Comparison of ENCODE assay signal across 18 mouse cellular contexts in the genomic region with DNA sequence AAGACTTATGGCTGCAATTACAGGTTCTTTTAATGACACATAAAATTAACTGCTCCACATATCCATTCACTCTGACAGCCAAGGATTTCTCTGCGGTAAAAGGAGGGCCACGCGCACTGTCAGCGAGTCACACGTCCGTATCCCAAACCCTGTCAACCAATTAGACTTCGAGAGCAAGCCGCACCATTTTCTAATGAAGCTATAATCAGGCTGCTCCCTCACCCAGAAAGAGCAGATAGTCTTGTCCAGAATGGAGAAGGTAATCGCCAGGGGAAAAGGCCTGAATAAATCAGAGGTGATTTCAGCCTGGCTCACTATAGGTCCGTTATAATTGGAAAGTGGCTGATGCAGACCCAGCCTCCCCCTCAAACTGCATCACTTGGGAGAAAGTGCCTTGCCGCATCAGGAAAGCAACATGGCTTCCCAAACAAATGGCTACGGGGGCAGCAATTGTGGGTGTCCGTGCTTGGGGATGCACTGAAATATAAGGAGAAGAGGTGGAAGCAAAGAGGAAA.
DNase-seq lines count a peak whose midpoint lies in the region; ATAC-seq and TF ChIP-seq lines count a peak whose summit lies in the region.
"Had no signal": no experiment of that assay in that cellular context is flagged by ENCODE, and none has a peak within 500 bp of the region (broad histone marks: within the 10 kb centered on the region; RNA-seq: fewer than 3 reads in every experiment).

No protein-coding gene starts in this region.

- no peak for TF ChIP-seq CTCF in midbrain, postnatal 0 days (IDR thresholded peaks at IDR 0.05)

- no peaks in the 10 kb centered on the region for H3K9me3 ChIP-seq in hindbrain, embryonic 12.5 days (replicated peaks)
- H3K9me3 ChIP-seq in hindbrain, embryonic 16.5 days (ENCODE audit: control insufficient read depth, low read length), result no peaks in the 10 kb centered on the region
- H3K9me3 ChIP-seq in midbrain, embryonic 15.5 days, result no peaks in the 10 kb centered on the region
- H3K9me3 ChIP-seq in midbrain, postnatal 0 days (ENCODE audit: low read length), result no peaks in the 10 kb centered on the region
- H3K9me3 ChIP-seq in hindbrain, embryonic 13.5 days, result no peaks in the 10 kb centered on the region
- H3K9me3 ChIP-seq in neural tube, embryonic 15.5 days (replicated peaks), result no peaks in the 10 kb centered on the region
- H3K9me3 ChIP-seq: embryonic facial prominence, embryonic 10.5 days; forebrain, embryonic 15.5 days; heart, embryonic 13.5 days had no signal

- no peak overlapping the region for H3K9ac ChIP-seq in hindbrain, embryonic 12.5 days
- H3K9ac ChIP-seq in hindbrain, embryonic 16.5 days (ENCODE audit: low read depth, low read length), result no peak overlapping the region
- no peak overlapping the region for H3K9ac ChIP-seq in midbrain, embryonic 15.5 days
- H3K9ac ChIP-seq in midbrain, postnatal 0 days (replicated peaks; ENCODE audit: low read length, poor library complexity, severe bottlenecking), result no peak overlapping the region
- no peak overlapping the region for H3K9ac ChIP-seq in hindbrain, embryonic 13.5 days
- no peak overlapping the region for H3K9ac ChIP-seq in neural tube, embryonic 15.5 days (replicated peaks)
- H3K9ac ChIP-seq: forebrain, embryonic 15.5 days; heart, embryonic 13.5 days had no signal

- intact Hi-C loops in left cerebral cortex, postnatal 4 days (cut with DNase I), result no loop called here

- no peaks in the 10 kb centered on the region for H3K36me3 ChIP-seq in hindbrain, embryonic 12.5 days
- no peaks in the 10 kb centered on the region for H3K36me3 ChIP-seq in hindbrain, embryonic 16.5 days (ENCODE audit: control insufficient read depth, insufficient read depth, low read length)
- no peaks in the 10 kb centered on the region for H3K36me3 ChIP-seq in midbrain, embryonic 15.5 days (replicated peaks)
- no peaks in the 10 kb centered on the region for H3K36me3 ChIP-seq in midbrain, postnatal 0 days (ENCODE audit: insufficient read depth, low read length)
- no peaks in the 10 kb centered on the region for H3K36me3 ChIP-seq in hindbrain, embryonic 13.5 days
- no peaks in the 10 kb centered on the region for H3K36me3 ChIP-seq in neural tube, embryonic 15.5 days
- H3K36me3 ChIP-seq: embryonic facial prominence, embryonic 10.5 days; forebrain, embryonic 15.5 days; heart, embryonic 13.5 days had no signal

- H3K4me1 ChIP-seq in hindbrain, embryonic 12.5 days, result peaks cover 14% of the 10 kb centered on the region
- no peaks in the 10 kb centered on the region for H3K4me1 ChIP-seq in hindbrain, embryonic 16.5 days (ENCODE audit: control insufficient read depth, insufficient read depth, low read depth, low read length)
- H3K4me1 ChIP-seq in midbrain, embryonic 15.5 days, result peaks cover 15% of the 10 kb centered on the region
- H3K4me1 ChIP-seq in midbrain, postnatal 0 days (ENCODE audit: insufficient read depth, low read length), result no peaks in the 10 kb centered on the region
- peaks cover 24% of the 10 kb centered on the region for H3K4me1 ChIP-seq in hindbrain, embryonic 13.5 days (replicated peaks)
- peaks cover 21% of the 10 kb centered on the region; the same call in 1 of the 2 replicates for H3K4me1 ChIP-seq in neural tube, embryonic 15.5 days
- H3K4me1 ChIP-seq: heart, embryonic 13.5 days had no signal

- no peak overlapping the region for H3K4me2 ChIP-seq in hindbrain, embryonic 12.5 days (replicated peaks)
- no peak overlapping the region for H3K4me2 ChIP-seq in hindbrain, embryonic 16.5 days (ENCODE audit: low read length)
- H3K4me2 ChIP-seq in midbrain, embryonic 15.5 days, result no peak overlapping the region
- no peak overlapping the region for H3K4me2 ChIP-seq in midbrain, postnatal 0 days (ENCODE audit: low read depth, low read length, poor library complexity, severe bottlenecking)
- H3K4me2 ChIP-seq in hindbrain, embryonic 13.5 days, result no peak overlapping the region
- no peak overlapping the region for H3K4me2 ChIP-seq in neural tube, embryonic 15.5 days
- H3K4me2 ChIP-seq: forebrain, embryonic 15.5 days; heart, embryonic 13.5 days had no signal

- no peak overlapping the region for H3K4me3 ChIP-seq in hindbrain, embryonic 12.5 days
- no peak overlapping the region for H3K4me3 ChIP-seq in hindbrain, embryonic 16.5 days (ENCODE audit: low read length)
- no peak overlapping the region for H3K4me3 ChIP-seq in midbrain, embryonic 15.5 days
- H3K4me3 ChIP-seq in midbrain, postnatal 0 days (ENCODE audit: low read depth, low read length), result no peak overlapping the region
- no peak overlapping the region for H3K4me3 ChIP-seq in hindbrain, embryonic 13.5 days
- no peak overlapping the region for H3K4me3 ChIP-seq in neural tube, embryonic 15.5 days (replicated peaks)
- H3K4me3 ChIP-seq: embryonic facial prominence, embryonic 10.5 days; forebrain, embryonic 15.5 days; heart, embryonic 13.5 days had no signal

- DNase-seq in midbrain, postnatal 0 days (ENCODE audit: low spot score), result no peak
- no peak for DNase-seq in left cerebral cortex, postnatal 4 days
- DNase-seq: adrenal gland, adult 2 months; adrenal gland, postnatal 25 days; cerebellum, adult 2 months; cerebellum, postnatal 10 days; gastrocnemius, postnatal 36 days; heart, adult 11 months; heart, postnatal 36 days had no signal

- WGBS in hindbrain, embryonic 12.5 days, result 68% methylated on average over 13 of the region's 13 CpGs
- 55% methylated on average over 13 of the region's 13 CpGs for WGBS in hindbrain, embryonic 16.5 days
- 62% methylated on average over 13 of the region's 13 CpGs for WGBS in midbrain, embryonic 15.5 days
- 60% methylated on average over 13 of the region's 13 CpGs for WGBS in midbrain, postnatal 0 days
- 64% methylated on average over 13 of the region's 13 CpGs for WGBS in hindbrain, embryonic 13.5 days
- whole genome bisulfite sequencing in neural tube, embryonic 15.5 days, result 50% methylated on average over 13 of the region's 13 CpGs

- peak; percentile 60 for ATAC-seq in hindbrain, embryonic 12.5 days (ENCODE audit: low FRiP score)
- no peak for ATAC-seq in hindbrain, embryonic 16.5 days
- ATAC-seq in midbrain, embryonic 15.5 days (replicated peaks), result no peak
- no peak for ATAC-seq in midbrain, postnatal 0 days (ENCODE audit: low FRiP score)
- ATAC-seq in hindbrain, embryonic 13.5 days (ENCODE audit: low FRiP score), result no peak
- peak; percentile 24; the same call in 1 of the 2 replicates for ATAC-seq in neural tube, embryonic 15.5 days (ENCODE audit: low FRiP score)
- ATAC-seq: forebrain, embryonic 15.5 days had no signal

- H3K27me3 ChIP-seq in hindbrain, embryonic 12.5 days, result 0 out of 2 replicates have a peak, but pooled peaks cover 3% of the 10 kb centered on the region
- no peaks in the 10 kb centered on the region for H3K27me3 ChIP-seq in hindbrain, embryonic 16.5 days (replicated peaks; ENCODE audit: control insufficient read depth, insufficient read depth, low read length)
- H3K27me3 ChIP-seq in midbrain, embryonic 15.5 days (replicated peaks), result peaks cover 3% of the 10 kb centered on the region; the same call in 1 of the 2 replicates
- no peaks in the 10 kb centered on the region for H3K27me3 ChIP-seq in midbrain, postnatal 0 days (ENCODE audit: insufficient read depth, low read length)
- H3K27me3 ChIP-seq in hindbrain, embryonic 13.5 days, result peaks cover 15% of the 10 kb centered on the region; the same call in 1 of the 2 replicates
- no peaks in the 10 kb centered on the region for H3K27me3 ChIP-seq in neural tube, embryonic 15.5 days (replicated peaks)
- H3K27me3 ChIP-seq: CH12.LX had no signal

- H3K27ac ChIP-seq in hindbrain, embryonic 12.5 days, result peak overlapping the region; percentile 74
- H3K27ac ChIP-seq in hindbrain, embryonic 16.5 days (ENCODE audit: low read depth, low read length), result no peak overlapping the region
- H3K27ac ChIP-seq in midbrain, embryonic 15.5 days, result peak overlapping the region; percentile 20; the same call in 1 of the 2 replicates
- H3K27ac ChIP-seq in midbrain, postnatal 0 days (ENCODE audit: low read depth, low read length), result no peak overlapping the region
- H3K27ac ChIP-seq in hindbrain, embryonic 13.5 days, result peak overlapping the region; percentile 62
- no peak overlapping the region for H3K27ac ChIP-seq in neural tube, embryonic 15.5 days (replicated peaks)
- H3K27ac ChIP-seq: embryonic facial prominence, embryonic 10.5 days; forebrain, embryonic 15.5 days; heart, embryonic 13.5 days had no signal

Comparison
In these comparisons a context has a peak if more than half of its experiments do, and no peak if none do; other contexts are left out.
1. ATAC-seq: peak in hindbrain, embryonic 12.5 days (single experiment) and neural tube, embryonic 15.5 days (single experiment); none in hindbrain, embryonic 16.5 days (single experiment), midbrain, embryonic 15.5 days (single experiment), midbrain, postnatal 0 days (single experiment) and hindbrain, embryonic 13.5 days (single experiment).
2. H3K27ac ChIP-seq: peak in hindbrain, embryonic 12.5 days (single experiment), midbrain, embryonic 15.5 days (single experiment) and hindbrain, embryonic 13.5 days (single experiment); none in hindbrain, embryonic 16.5 days (single experiment), midbrain, postnatal 0 days (single experiment) and neural tube, embryonic 15.5 days (single experiment).